Mouse (Mus musculus) liver, adult (tissue): ENCODE measurements around the gene Emg1.
A peak's percentile ranks its signal among the peaks of the same experiment; 100 is the strongest.

Source experiments
- GATA4 ChIP-seq: IDR thresholded peaks from 2 replicates; pipeline ENCODE4 v1.6.1; 2014; ENCODE audit warnings: mild to moderate bottlenecking, low read length; ENCODE audit not compliant: insufficient replicate concordance

Gene Emg1

GRCm38 (mm10) chr6:124711824-124712782 is at the start of gene Emg1, which contains the start of gene Phb2:
TSS of gene Emg1 (minus strand) at chr6:124712178.
TSS of gene Phb2 (plus strand) at chr6:124712336.
- TF ChIP-seq GATA4, result peak; percentile 43; the same call in 1 of the 2 replicates

- TF ChIP-seq GATA4, result no peak
Observed at GRCm38 (mm10) chr6:124759259-124759658, 47.3 kb upstream of the Emg1 start.

- no peak for TF ChIP-seq GATA4
Observed at GRCm38 (mm10) chr6:124758849-124759232, 46.9 kb upstream of the Emg1 start.

GRCm38 (mm10) chr6:124757909-124758848 is 46.2 kb upstream of the Emg1 start:
- no peak for TF ChIP-seq GATA4

- TF ChIP-seq GATA4, result no peak
Observed at GRCm38 (mm10) chr6:124757351-124757880, 45.4 kb upstream of the Emg1 start.

GRCm38 (mm10) chr6:124756652-124757350 is 44.8 kb upstream of the Emg1 start:
- TF ChIP-seq GATA4, result no peak

- no peak for TF ChIP-seq GATA4
Observed at GRCm38 (mm10) chr6:124755831-124756595, 44.0 kb upstream of the Emg1 start, which contains the start of the genes Gm45234 and Atn1. TSS of gene Gm45234 (minus strand) at chr6:124756021. TSS of gene Atn1 (minus strand) at chr6:124756524.

- no peak for TF ChIP-seq GATA4
Observed at GRCm38 (mm10) chr6:124755306-124755705, 43.3 kb upstream of the Emg1 start.

- no peak; the same call in 1 of the 2 replicates for TF ChIP-seq GATA4
Observed at GRCm38 (mm10) chr6:124753861-124754260, 41.9 kb upstream of the Emg1 start.

GRCm38 (mm10) chr6:124750405-124750804 is 38.4 kb upstream of the Emg1 start:
- TF ChIP-seq GATA4, result no peak

GRCm38 (mm10) chr6:124746654-124747632 is 35.0 kb upstream of the Emg1 start:
- TF ChIP-seq GATA4, result no peak

GRCm38 (mm10) chr6:124746296-124746605 is 34.3 kb upstream of the Emg1 start:
- no peak for TF ChIP-seq GATA4
